Mouse (Mus musculus) CH12.LX (cell line): ENCODE data around the gene Slc25a12.

ENCODE experiments used
- CTCF ChIP-seq, 2 experiments: IDR thresholded peaks in 1 of 2; conservative IDR thresholded peaks in 1 of 2; 2 replicates each; pipeline ENCODE4 v1.5.1; 2011 to 2012; ENCODE audit warnings: low read depth in 2 of 2, low read length in 2 of 2, improper control_type of control experiment in 1 of 2, inconsistent platforms in 1 of 2, mild to moderate bottlenecking in 1 of 2, moderate library complexity in 1 of 2
- ELF1 ChIP-seq: IDR thresholded peaks from 2 replicates; pipeline ENCODE4 v1.6.1; 2014; ENCODE audit warnings: low read depth, mild to moderate bottlenecking, inconsistent platforms, low read length, improper control_type of control experiment
- ETS1 ChIP-seq: conservative IDR thresholded peaks from 2 replicates; pipeline ENCODE4 v1.6.1; 2012; ENCODE audit warnings: low read depth, mild to moderate bottlenecking, inconsistent platforms, low read length, improper control_type of control experiment, moderate library complexity
- JUND ChIP-seq: conservative IDR thresholded peaks from 2 replicates; pipeline ENCODE4 v1.6.1; 2011; ENCODE audit warnings: low read depth, low read length, improper control_type of control experiment
- MAFK ChIP-seq: IDR thresholded peaks from 2 replicates; pipeline ENCODE4 v1.6.1; 2011; ENCODE audit warnings: low read length, improper control_type of control experiment; ENCODE audit not compliant: insufficient replicate concordance
- MAX ChIP-seq: IDR thresholded peaks from 2 replicates; pipeline ENCODE4 v1.6.1; 2011; ENCODE audit warnings: low read length, improper control_type of control experiment
- MEF2A ChIP-seq: IDR thresholded peaks from 2 replicates; pipeline ENCODE4 v1.6.1; 2014; ENCODE audit warnings: low read depth, mild to moderate bottlenecking, inconsistent platforms, low read length, improper control_type of control experiment, borderline replicate concordance
- NRF1 ChIP-seq: IDR thresholded peaks from 2 replicates; pipeline ENCODE4 v1.6.1; 2014; ENCODE audit warnings: low read depth, mild to moderate bottlenecking, inconsistent platforms, low read length, improper control_type of control experiment, moderate library complexity
- POLR2A ChIP-seq: IDR thresholded peaks from 2 replicates; pipeline ENCODE4 v1.6.1; 2011; ENCODE audit warnings: low read depth, mild to moderate bottlenecking, improper control_type of control experiment, low read length
- RAD21 ChIP-seq: IDR thresholded peaks from 2 replicates; pipeline ENCODE4 v1.6.1; 2011; ENCODE audit warnings: low read depth, mild to moderate bottlenecking, low read length, improper control_type of control experiment, moderate library complexity
- ZC3H11A ChIP-seq: IDR thresholded peaks from 2 replicates; pipeline ENCODE4 v1.6.1; 2012; ENCODE audit warnings: low read depth, mild to moderate bottlenecking, inconsistent platforms, low read length, improper control_type of control experiment

- no peak for TF ChIP-seq POLR2A
- TF ChIP-seq ELF1, result no peak
- TF ChIP-seq CTCF (conservative IDR thresholded peaks at IDR 0.05 in 1 of 2, IDR thresholded peaks at IDR 0.05 in 1 of 2; ENCODE audit: low read depth in 2 of 2, low read length in 2 of 2), result no peak
- no peak for TF ChIP-seq NRF1
- TF ChIP-seq JUND, result no peak
- no peak for TF ChIP-seq ETS1
- TF ChIP-seq RAD21, result no peak
- no peak for TF ChIP-seq MAX
- TF ChIP-seq MEF2A, result no peak
- TF ChIP-seq ZC3H11A, result no peak
- no peak for TF ChIP-seq MAFK
Observed at GRCm38 (mm10) chr2:71329761-71330160, 37.8 kb downstream of the Slc25a12 start.
